Mouse (Mus musculus) layer of hippocampus, postnatal 14 days (tissue): Measurements from ENCODE around the gene Hist2h4. TPM values are rescaled to one million over a fixed set of nuclear protein-coding genes. Genes with fewer than 3 reads are reported as not detected.

Experiments used
- DNase-seq, 2 experiments: peaks; one replicate each; pipeline ENCODE4 v3.0.0; 2021 to 2022; ENCODE audit warnings: low spot score in 2 of 2, mixed read lengths in 1 of 2
- total RNA-seq, 2 experiments: library from RNA; stranded (reverse); gene quantifications; 2 replicates each; pipeline ENCODE4 v1.2.3; 2021

Gene Hist2h4
- total RNA-seq, 2 experiments from 2014 or later: 25.2 to 29.8 TPM

DNA sequence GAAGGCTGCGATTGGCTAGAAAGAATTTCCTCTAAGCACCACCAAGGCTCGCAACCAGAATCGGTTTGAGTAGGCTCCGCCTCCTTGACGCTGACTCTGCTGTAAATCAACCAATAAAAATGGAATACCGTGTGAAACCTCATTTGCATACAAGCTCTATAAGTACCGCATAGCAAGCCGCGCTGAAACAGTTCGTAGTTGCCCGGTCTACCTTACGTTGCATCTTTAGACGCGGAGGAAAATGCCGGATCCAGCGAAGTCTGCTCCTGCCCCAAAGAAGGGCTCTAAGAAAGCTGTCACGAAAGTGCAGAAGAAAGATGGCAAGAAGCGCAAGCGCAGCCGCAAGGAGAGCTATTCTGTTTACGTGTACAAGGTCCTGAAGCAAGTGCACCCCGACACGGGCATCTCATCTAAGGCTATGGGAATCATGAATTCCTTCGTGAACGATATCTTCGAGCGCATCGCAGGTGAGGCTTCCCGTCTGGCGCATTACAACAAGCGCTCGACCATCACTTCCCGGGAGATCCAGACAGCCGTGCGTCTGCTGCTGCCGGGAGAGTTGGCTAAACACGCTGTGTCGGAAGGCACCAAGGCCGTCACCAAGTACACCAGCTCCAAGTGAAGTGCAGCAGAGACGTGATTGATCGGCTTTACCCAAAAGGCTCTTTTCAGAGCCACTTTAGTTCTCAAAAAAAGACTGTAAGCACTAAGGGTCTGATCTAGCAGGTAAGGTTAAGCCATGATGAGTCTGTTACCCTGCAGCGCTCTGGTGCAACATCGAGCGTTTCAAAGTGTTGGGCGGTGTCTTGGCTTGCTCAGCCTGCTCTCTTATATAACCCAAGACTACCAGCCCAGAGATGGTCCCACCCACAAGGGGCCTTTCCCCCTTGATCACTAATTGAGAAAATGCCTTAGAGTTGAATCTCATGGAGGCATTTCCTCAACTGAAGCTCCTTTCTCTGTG lies 6.7 kb upstream of the Hist2h4 start, which contains the start of gene Hist2h2bb:
Gene Hist2h2bb, plus strand, starts transcription at position 242 of the 964 bp plus-strand sequence.
- peak; percentile 92 to 97 for DNase-seq

DNA sequence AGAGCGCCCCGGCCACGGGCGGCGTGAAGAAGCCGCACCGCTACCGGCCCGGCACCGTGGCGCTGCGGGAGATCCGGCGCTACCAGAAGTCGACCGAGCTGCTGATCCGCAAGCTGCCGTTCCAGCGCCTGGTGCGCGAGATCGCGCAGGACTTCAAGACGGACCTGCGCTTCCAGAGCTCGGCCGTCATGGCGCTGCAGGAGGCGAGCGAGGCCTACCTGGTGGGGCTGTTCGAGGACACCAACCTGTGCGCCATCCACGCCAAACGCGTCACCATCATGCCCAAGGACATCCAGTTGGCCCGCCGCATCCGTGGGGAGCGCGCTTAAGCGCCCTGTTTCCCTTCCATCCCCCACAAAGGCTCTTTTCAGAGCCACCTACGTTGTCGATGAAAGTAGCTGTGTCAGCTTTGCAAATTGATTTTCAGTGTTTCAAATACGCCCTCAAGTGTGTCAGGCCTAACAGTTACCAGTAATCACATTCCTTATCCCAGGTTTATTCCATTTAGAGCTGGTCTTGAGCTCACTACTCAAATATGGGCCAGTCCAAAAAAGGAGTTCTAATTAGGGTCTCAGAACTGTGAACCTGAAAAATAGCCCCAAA lies 5.8 kb upstream of the Hist2h4 start:
- peak in 1 of 2 experiments; percentile 33 for DNase-seq

GRCm38 (mm10) chr3:96268051-96268775 lies 5.1 kb upstream of the Hist2h4 start, which contains the start of gene Hist2h3b:
TSS of gene Hist2h3b (plus strand) at chr3:96268654.
- DNase-seq: peak; percentile 83 to 88

- DNase-seq: no peak
Measured at GRCm38 (mm10) chr3:96267541-96267940, 4.4 kb upstream of the Hist2h4 start.

- no peak for DNase-seq
Measured at GRCm38 (mm10) chr3:96266132-96266710, 3.1 kb upstream of the Hist2h4 start.

GRCm38 (mm10) chr3:96264404-96264949 lies 1.4 kb upstream of the Hist2h4 start:
- DNase-seq: no peak

GRCm38 (mm10) chr3:96263558-96264403 lies 670 bp upstream of the Hist2h4 start:
- DNase-seq: peak in 1 of 2 experiments; percentile 54

DNA sequence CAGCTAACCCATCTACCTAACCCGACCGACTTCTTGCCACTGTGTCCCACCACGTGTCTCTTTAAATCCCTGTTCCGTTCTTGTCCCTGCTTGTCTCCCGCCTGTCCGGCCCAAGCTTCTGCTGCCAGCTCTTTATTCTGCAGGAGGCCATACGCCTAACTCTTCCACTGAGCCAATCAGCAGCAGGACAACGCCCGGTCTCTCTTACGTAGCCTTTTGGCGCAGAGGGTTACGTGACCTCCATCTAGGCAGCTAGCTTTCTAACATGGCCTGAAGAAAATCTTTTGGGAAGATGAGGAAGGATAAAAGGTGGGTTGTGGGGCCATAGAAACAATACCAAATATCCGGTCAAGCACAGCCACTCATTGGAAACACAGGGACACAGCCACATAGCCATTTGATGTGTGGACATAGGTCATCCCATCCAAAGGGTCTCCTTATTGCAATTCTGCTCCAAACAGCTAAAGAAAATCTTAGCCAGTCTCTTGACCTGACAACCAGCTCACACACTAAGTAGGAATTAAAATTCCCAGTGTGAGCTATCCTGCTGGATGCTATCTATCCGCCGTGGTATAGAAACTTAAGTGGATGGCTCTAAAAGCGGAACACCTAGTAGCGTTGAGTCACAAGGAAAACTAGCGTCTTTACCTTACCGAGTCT lies 765 bp downstream of the Hist2h4 start:
- peak; percentile 60 to 77 for DNase-seq

DNA sequence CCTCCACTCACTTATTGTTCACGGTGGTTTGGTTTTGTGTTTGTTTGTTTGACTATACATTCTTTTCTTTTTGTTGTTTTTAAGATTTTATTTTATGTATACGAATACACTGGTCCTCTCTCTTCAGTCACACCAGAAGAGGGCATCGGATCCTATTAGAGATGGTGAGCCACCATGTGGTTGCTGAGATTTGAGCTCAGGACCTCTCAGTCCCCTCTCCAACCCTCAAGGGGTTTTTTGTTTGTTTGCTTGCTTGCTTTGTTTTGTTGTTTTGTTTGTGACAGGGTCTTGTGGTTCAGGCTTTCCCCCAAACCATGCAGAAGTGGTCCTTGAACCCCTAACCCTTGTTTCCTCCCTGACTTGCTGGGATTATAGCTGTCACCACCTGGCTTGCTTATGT lies 1.5 kb downstream of the Hist2h4 start:
- no peak for DNase-seq

- no peak for DNase-seq
Measured at GRCm38 (mm10) chr3:96260220-96260619, 2.9 kb downstream of the Hist2h4 start.

DNA sequence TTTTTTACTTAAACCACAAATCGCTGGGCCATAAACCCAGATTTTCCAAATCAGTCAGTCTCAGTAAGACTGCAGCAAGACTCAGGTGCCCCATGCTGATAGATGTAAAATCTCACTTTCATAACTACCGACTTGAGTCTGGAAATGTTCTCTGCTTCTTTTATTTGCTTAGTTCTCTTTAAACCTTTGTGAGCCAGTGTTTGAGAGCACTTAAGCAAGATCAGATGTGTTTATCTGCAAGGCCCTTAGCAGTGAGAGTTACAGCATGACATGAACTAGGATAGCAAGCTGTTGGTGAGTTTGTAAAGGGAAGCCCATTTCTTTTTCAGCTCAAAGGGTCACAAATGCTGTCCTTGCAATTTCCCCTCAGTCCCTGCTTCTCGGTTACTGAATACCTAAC lies 5.9 kb downstream of the Hist2h4 start:
- DNase-seq: no peak

- DNase-seq: no peak
Measured at GRCm38 (mm10) chr3:96255926-96256593, 7.1 kb downstream of the Hist2h4 start.

DNA sequence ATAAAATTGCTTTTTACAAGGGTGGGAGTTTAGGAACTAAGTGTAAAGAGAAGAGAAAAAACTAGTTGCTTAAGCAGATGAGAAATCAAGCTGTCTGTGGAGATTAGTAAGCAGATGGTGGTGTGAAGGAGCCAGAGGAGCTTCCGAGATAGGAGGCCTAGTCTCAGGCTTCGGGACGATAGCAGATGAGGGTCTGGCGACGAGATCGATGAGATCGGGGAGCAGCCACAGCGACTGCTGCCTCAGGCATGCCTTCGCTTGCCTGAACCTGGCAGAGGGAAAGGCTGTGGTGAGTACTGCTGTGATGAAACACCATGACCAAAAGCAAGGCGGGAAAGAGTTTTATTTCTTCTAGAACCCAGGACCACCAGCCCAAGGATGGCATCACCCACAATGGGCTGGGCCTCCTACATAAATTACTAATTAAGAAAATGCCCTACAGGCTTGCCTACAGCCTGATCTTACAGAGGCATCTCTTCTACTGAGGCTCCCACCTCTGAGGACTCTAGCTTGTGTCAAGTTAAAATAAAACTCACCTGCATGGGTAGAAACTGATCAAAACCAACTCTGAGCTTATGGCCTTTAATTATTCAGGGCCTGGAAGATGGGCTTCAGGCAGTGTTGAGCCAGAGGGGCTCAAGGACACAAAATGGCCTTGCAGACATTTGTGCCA lies 8.3 kb downstream of the Hist2h4 start:
- DNase-seq: no peak

DNA sequence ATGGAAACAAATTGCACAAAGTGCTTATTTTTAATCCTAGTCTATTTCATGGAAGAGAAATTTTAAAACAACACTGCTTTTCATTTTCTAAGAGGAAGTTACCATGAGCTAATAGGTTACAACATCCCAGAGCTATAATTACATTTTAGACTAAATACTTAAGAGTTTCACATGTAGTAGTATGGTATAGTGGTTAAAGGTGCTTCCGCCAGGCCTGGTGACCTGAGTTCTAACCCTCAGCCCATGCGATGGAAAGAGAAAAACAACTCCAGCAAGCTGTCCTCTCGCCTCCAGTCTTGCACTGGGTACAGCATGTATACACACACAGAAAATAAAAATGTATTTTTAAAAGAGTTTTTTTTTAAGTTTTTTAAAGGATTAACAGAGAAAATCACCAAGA lies 11.3 kb downstream of the Hist2h4 start:
- DNase-seq: no peak

- DNase-seq: no peak
Measured at GRCm38 (mm10) chr3:96250890-96251289, 12.2 kb downstream of the Hist2h4 start.

GRCm38 (mm10) chr3:96249034-96249345 lies 14.1 kb downstream of the Hist2h4 start:
- no peak for DNase-seq

DNA sequence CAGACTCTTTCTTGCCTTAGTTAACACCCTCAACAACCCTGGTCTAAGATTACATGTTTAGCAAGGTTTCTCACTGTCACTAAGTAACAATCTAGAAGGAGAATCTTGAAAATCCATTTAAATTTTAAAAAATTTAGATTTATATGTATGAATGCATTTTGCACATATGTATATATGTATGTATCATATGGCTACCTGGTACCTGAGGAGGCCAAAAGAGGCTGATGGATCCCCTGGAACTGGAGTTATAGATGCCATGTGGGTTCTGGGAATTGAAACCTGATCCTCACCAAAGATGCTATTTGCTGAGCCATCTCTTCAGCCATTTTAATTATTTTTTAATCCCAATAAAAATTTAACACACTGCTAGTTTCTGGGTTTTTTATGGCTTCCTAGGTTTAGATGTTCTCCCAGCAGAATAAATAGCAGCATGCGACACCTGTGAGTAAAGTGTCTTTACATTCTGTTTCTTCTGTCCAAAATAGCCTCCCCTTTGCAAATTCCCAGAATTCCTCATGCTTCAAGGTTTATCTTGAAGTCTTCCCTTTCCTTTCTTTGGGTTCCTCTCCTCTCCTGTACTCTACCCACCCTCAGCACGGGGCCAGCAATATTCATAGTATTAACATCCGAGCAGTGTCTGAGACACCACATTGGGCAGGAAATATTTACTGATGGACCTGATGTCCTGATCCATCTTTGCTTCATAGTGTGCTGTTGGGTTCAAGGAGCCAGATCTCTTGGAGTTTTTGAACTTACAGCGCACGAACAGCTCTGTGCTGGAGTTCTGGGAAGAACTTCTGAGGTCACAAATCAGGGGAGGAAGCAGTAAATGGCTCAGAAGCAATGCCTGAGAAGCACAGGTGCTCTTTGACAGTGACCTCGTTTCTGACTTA lies 14.7 kb downstream of the Hist2h4 start:
- DNase-seq: no peak
